Mouse (Mus musculus) G1E (cell line): ENCODE measurements around the gene Pds5a.

ENCODE experiments used
- CTCF ChIP-seq: IDR thresholded peaks from 2 replicates; pipeline ENCODE4 v1.5.1; 2012; ENCODE audit warnings: low read depth, low read length, inconsistent platforms, mixed read lengths
- GATA1 ChIP-seq: IDR thresholded peaks from 2 replicates; pipeline ENCODE4 v1.6.1; 2012; ENCODE audit warnings: borderline replicate concordance, low read length, inconsistent platforms, mixed read lengths
- POLR2AphosphoS5 ChIP-seq: IDR thresholded peaks from 2 replicates; pipeline ENCODE4 v1.6.1; 2012; ENCODE audit warnings: low read depth, low read length, inconsistent platforms; ENCODE audit not compliant: insufficient replicate concordance

GRCm38 (mm10) chr5:65661958-65662357 lies 36.1 kb downstream of the Pds5a start:
- TF ChIP-seq CTCF (no peak), GATA1 (no peak), POLR2AphosphoS5 (no peak)
